Mouse (Mus musculus): ENCODE measurements around the gene Usp36.

Usp36 gene

GRCm38 (mm10) chr11:118298810-118299209, 8.8 kb upstream of the Usp36 start:
- DNase-seq (ENCODE audit: low read depth) = no peak

GRCm38 (mm10) chr11:118297967-118298366, 7.9 kb upstream of the Usp36 start:
- DNase-seq (ENCODE audit: low read depth) = peak; percentile 43

- DNase-seq (ENCODE audit: low read depth) = no peak
Measured at GRCm38 (mm10) chr11:118295026-118295425, 5.0 kb upstream of the Usp36 start.

GRCm38 (mm10) chr11:118292671-118293070, 2.6 kb upstream of the Usp36 start:
- DNase-seq (ENCODE audit: low read depth) = no peak

GRCm38 (mm10) chr11:118289562-118289961, 482 bp downstream of the Usp36 start:
- DNase-seq (ENCODE audit: low read depth) = no peak

GRCm38 (mm10) chr11:118289037-118289511, 970 bp downstream of the Usp36 start:
- DNase-seq (ENCODE audit: low read depth) = peak; percentile 75

- no peak for DNase-seq (ENCODE audit: low read depth)
Measured at GRCm38 (mm10) chr11:118287573-118287972, 2.5 kb downstream of the Usp36 start.

GRCm38 (mm10) chr11:118286434-118286833, 3.6 kb downstream of the Usp36 start:
- DNase-seq (ENCODE audit: low read depth) = no peak

GRCm38 (mm10) chr11:118285791-118286190, 4.3 kb downstream of the Usp36 start:
- no peak for DNase-seq (ENCODE audit: low read depth)

GRCm38 (mm10) chr11:118280218-118280617, 9.8 kb downstream of the Usp36 start:
- DNase-seq (ENCODE audit: low read depth) = no peak

- no peak for DNase-seq (ENCODE audit: low read depth)
Measured at GRCm38 (mm10) chr11:118276328-118276727, 13.7 kb downstream of the Usp36 start.

GRCm38 (mm10) chr11:118275092-118275491, 15.0 kb downstream of the Usp36 start:
- no peak for DNase-seq (ENCODE audit: low read depth)

- DNase-seq (ENCODE audit: low read depth) = peak; percentile 69
Measured at GRCm38 (mm10) chr11:118269827-118270226, 20.2 kb downstream of the Usp36 start.

- DNase-seq (ENCODE audit: low read depth) = peak; percentile 65
Measured at GRCm38 (mm10) chr11:118266666-118267046, 23.4 kb downstream of the Usp36 start.

GRCm38 (mm10) chr11:118266044-118266665, 23.9 kb downstream of the Usp36 start:
- DNase-seq (ENCODE audit: low read depth) = peak; percentile 63

- DNase-seq (ENCODE audit: low read depth) = peak; percentile 56
Measured at GRCm38 (mm10) chr11:118265621-118266020, 24.4 kb downstream of the Usp36 start.

- no peak for DNase-seq (ENCODE audit: low read depth)
Measured at GRCm38 (mm10) chr11:118263146-118263545, 26.9 kb downstream of the Usp36 start.

GRCm38 (mm10) chr11:118260081-118260480, 30.0 kb downstream of the Usp36 start:
- peak; percentile 73 for DNase-seq (ENCODE audit: low read depth)

- no peak for DNase-seq (ENCODE audit: low read depth)
Measured at GRCm38 (mm10) chr11:118259580-118259979, 30.5 kb downstream of the Usp36 start.

- no peak for DNase-seq (ENCODE audit: low read depth)
Measured at GRCm38 (mm10) chr11:118256371-118256770, 33.7 kb downstream of the Usp36 start.

GRCm38 (mm10) chr11:118254159-118254951, 35.7 kb downstream of the Usp36 start:
- no peak for DNase-seq (ENCODE audit: low read depth)

- DNase-seq (ENCODE audit: low read depth) = no peak
Measured at GRCm38 (mm10) chr11:118253447-118254158, 36.4 kb downstream of the Usp36 start.

GRCm38 (mm10) chr11:118249012-118249383, 41.0 kb downstream of the Usp36 start:
- DNase-seq (ENCODE audit: low read depth) = no peak
